Mouse (Mus musculus) granulocyte monocyte progenitor cell, adult 5-6 weeks (primary cell): ENCODE measurements at regions not wholly inside any gene's neighbourhood (a gene's known extent, or its start where the extent isn't known, plus 50 kb on each side); places are given as distances from the start of the nearest gene placed in this dataset.
"Not testable (repeated sequence)": the region's sequence is repeated elsewhere in the genome, so short reads cannot be mapped to it uniquely, and the experiment has no call there.

Experiments used
- ATAC-seq: replicated peaks from 2 replicates; pipeline ENCODE4 v1.8.0; 2016; ENCODE audit warnings: mild to moderate bottlenecking, moderate TSS enrichment, inconsistent platforms; ENCODE audit not compliant: poor library complexity, severe bottlenecking

DNA sequence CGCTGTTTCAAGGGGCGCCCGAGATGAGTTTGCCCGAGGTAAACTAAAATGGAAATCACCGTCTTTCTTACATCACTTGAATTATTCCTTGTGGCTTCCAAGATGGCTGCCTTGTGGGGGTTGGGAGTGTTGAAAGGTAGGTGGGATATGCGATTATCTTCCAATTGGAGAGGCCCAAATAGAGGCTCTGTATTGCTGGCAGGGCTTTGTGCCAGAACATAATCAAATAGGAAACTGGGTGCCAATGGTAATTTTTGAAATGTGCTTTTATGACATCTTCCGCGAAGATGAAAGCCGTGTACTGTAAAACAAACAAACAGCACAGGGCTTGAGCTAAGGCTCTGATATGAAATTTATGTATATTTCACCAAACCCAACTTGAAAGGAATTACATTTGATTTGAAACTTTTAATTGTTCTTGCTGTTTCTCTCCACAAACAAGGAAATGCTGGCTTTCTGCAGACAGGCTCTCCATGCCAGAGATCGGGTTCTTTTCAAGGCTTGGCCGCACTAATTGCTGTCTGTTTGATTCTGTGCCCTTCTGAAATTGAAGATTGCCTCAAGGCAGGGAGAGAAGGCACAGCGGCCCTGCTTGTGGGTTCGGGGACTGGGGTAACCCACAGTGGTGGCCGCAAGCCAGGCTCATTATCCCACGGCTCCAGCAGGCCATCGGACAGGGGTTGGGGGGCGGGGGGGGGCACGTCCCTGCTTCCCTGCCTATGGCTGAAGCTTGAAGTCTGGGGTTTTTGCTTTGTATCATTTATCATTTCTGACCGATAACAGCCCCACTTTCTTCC, 108.6 kb upstream of the Rpl34 start:
- ATAC-seq: no peak

GRCm38 (mm10) chr3:130833722-130834121, 103.5 kb upstream of the Rpl34 start:
- no peak for ATAC-seq

DNA sequence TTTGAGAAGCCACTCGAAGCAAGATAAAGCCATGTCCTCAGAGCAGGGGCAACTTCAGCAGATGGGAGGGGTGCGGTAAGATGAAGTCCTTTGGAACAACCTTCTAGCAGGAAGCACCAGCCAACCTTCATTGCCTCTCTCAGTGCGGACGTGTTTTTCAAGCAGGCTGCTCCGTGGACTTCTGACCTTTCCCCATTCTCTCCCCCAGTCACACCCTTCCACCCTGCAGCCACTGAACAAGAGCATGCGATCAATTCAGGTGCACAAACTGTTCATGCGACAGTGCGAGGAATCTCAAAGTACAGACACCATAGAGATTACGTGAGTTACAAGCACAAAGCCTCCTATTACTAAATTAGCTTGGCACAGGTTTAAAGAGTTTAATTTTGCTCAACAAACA, 102.9 kb upstream of the Rpl34 start:
- ATAC-seq: no peak

GRCm38 (mm10) chr3:130831788-130832187, 101.6 kb upstream of the Rpl34 start:
- ATAC-seq: no peak

DNA sequence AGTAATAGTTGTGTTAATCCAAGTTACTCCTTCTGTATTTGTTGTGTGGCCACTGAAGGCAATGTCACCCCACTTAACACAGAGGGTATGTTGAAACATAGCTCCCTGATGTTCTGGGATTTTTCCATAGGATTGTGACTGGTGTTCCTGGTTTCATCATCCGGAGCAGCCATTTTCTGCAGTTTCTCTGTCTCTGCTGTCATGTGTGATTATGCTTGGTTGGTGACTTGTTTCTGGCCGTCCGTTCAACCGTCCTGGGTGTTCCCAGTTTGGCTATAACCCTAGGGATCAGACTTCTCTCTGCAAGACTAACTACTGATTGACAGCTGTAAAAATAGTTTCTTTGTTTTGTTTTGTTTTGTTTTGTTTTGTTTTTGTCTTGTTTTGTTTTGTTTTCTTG, 98.1 kb upstream of the Rpl34 start:
- ATAC-seq: no peak

GRCm38 (mm10) chr3:130827934-130828333, 97.7 kb upstream of the Rpl34 start:
- peak; percentile 82 for ATAC-seq

DNA sequence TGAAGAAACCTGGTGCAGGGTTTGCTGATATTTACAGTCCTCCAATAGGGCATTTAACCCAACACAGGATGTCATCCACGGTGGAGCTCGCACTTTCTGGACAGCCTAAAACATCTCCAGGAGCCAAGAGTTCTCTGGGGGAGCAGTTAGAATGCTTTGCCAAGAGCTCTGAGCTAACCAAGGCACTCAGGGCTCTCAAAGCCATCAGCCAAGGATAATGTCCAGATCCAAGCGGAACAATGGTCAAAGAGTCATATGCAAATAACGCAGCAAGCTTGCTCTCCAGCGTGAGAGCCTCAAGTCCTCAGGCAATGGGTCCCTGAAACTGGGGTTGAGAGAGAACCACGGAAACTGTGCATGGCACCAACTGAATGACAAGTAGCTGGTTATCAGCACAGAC, 96.8 kb upstream of the Rpl34 start:
- no peak for ATAC-seq

- no peak for ATAC-seq
Measured at GRCm38 (mm10) chr3:130819837-130820098, 89.6 kb upstream of the Rpl34 start.

GRCm38 (mm10) chr3:130819031-130819836, 89.0 kb upstream of the Rpl34 start:
- ATAC-seq: no peak

DNA sequence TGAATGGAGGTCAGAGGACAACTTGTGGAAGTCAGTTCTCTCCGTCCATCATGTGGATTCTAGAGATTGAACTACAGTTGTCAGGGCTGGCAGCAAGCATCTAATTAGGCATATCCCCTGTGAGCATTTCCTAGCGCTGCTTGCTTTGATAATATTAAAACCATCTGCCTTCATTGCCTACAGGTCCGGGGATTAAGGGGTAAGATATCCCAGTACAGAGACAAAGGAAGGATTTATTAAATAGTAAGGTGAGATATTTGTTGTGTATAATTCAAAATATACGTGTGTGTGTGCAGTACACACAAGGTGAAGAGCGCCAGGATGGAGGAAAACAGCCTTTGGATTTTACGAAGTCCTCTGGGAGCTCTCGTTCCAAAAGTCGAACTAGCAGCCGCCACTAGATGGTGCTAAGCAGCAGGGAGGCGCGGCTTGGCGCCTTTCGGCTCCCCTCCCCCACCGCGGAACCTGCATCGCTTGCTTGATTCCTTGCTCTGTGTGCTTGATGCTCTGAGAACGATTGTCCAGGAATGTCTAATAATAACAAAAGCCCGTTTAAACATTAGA, 88.4 kb upstream of the Rpl34 start:
- peak; percentile 96 for ATAC-seq

- peak; percentile 75 for ATAC-seq
Measured at GRCm38 (mm10) chr3:130809696-130810665, 79.8 kb upstream of the Rpl34 start.

DNA sequence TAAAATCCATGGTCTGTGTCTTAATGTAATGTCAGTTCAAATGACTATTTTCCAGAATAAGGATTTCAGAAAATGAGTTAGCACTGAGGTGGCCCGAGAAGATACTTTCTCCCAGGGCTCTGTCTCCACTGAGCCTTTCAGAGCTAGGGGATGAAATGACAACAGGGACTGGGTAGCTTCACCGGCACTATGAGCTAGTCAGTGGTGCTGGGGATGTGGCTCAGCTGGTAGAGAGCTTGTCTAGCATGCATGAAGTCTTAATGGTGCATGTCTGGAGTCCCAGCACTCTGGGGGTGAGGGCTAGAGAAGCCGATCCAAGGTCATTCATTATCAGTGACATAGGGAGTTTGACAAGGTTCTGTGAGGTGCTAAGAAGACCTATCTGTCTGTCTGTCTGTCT, 75.1 kb upstream of the Rpl34 start:
- ATAC-seq: no peak

DNA sequence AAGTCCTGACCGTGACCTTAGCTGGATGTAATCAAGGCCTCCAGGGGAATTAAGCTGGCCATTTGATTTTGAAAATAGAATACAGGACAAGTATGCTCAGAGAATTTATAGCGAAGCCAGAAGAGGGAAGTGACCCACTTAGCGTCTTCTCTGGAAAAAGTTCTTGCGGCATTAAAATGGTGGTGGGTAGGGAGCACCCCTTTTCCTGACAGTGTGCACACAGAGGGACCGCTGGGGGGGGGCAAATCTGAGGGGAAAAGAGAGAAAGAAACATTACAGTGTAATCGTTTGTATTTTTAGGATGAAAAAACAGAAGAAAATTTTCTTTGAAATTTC, 74.1 kb upstream of the Rpl34 start:
- peak; percentile 75 for ATAC-seq

GRCm38 (mm10) chr3:130803591-130804326, 73.6 kb upstream of the Rpl34 start:
- ATAC-seq: peak; percentile 65

DNA sequence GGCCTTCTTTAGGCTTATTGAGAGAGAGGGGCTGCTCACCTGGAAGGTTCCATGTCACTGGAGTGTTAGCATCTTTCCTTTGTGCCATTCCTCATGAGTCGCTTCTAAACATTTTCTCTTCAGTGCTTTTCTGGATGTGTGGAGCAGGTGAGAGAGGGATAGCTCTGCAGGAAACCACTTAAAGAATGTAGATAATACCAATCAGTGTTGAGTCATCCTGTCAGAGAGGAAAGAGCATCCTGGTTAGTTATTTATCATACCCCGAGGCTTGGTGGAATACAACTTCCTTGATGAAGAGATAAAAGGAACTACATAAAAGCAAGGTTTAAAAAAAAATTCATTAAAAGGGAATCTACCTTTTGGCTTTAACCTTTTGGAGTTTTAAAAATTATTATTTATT, 69.8 kb upstream of the Rpl34 start:
- ATAC-seq: no peak

GRCm38 (mm10) chr3:130797956-130798355, 67.8 kb upstream of the Rpl34 start:
- ATAC-seq: not testable (repeated sequence)

GRCm38 (mm10) chr3:130796531-130796930, 66.3 kb upstream of the Rpl34 start:
- peak; percentile 95 for ATAC-seq

- ATAC-seq: no peak
Measured at GRCm38 (mm10) chr3:130795396-130795795, 65.2 kb upstream of the Rpl34 start.

DNA sequence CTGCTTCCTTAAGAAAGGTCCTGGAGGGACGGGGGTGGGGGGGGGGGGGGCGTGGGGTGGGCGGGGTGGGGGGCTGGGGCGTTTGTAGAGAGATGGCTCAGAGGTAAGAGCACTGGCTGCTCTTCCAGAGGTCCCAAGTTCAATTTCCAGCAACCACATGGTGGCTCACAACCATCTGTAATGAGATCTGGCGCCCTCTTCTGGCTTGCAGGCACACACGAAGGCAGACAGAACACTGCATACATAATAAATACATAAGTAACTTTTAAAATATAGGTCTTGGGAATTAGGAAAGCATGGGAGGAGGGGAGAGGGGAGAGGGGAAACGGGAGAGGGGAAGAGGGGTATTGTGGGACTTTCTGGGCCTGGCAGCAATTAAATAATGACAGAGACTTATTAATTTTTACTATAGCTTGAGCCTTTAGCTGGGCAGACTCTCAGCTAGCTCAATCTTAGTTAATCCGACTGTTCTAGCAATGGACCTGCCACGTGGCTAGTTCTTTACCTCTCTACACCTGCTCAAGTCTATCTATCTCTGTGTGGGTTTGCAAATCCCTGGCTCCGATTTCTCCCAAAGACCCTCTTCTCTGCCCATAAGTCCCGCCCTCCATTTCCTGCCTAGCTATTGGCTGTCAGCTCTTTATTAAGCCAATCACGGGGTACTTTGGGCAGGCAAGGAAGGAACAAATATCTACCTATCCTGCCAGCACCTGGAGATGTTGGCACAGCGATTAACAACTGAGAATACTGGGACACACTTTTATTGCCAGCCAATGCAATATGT, 64.1 kb upstream of the Rpl34 start:
- no peak for ATAC-seq
